Mouse (Mus musculus) Patski (cell line): Measurements from ENCODE around the gene Thsd7b. TPM values are rescaled to one million over a fixed set of nuclear protein-coding genes. Genes with fewer than 3 reads are reported as not detected.

ENCODE experiments used
- ATAC-seq: fragments of 100-300 bp; one replicate; pipeline ENCODE4 v1.8.0; 2021
- CTCF ChIA-PET: fragments of 350-600 bp; sonication (Branson Sonifier 250); formaldehyde crosslinking; loops from one replicate; lab custom pipeline; 2022; ENCODE audit warnings: inconsistent platforms; lab: Charles Lee
- POLR2A ChIA-PET: fragments of 350-600 bp; sonication (Branson Sonifier 250); formaldehyde crosslinking; loops from one replicate; lab custom pipeline; 2022; ENCODE audit warnings: antibody characterized with exemption, inconsistent platforms; lab: Charles Lee
- DNase-seq: peaks from one replicate; pipeline ENCODE4 v3.0.0-alpha.2; 2011; ENCODE audit warnings: low read depth, low spot score
- H3K27me3 ChIP-seq: fragments of 371-371 bp; one replicate; pipeline ENCODE4 v1.5.1; 2021
- CTCF ChIP-seq: fragments of 100-300 bp; IDR thresholded peaks from one replicate; pipeline ENCODE4 v1.5.1; 2021
- in situ Hi-C: fragments of 300-500 bp; cut with MboI; formaldehyde crosslinking; loops from 3 replicates; pipeline ENCODE4 v1.11.1; 2018; ENCODE audit warnings: low pct_unique_long_range_greater_than_20kb, mixed read lengths
- polyA plus RNA-seq: library from polyadenylated mRNA; unstranded; gene quantifications from one replicate; pipeline ENCODE4 v1.2.3, GENCODE M21; 2021

The Thsd7b gene
- polyA plus RNA-seq, 1 experiment from 2014 or later = 0.18 TPM

DNA sequence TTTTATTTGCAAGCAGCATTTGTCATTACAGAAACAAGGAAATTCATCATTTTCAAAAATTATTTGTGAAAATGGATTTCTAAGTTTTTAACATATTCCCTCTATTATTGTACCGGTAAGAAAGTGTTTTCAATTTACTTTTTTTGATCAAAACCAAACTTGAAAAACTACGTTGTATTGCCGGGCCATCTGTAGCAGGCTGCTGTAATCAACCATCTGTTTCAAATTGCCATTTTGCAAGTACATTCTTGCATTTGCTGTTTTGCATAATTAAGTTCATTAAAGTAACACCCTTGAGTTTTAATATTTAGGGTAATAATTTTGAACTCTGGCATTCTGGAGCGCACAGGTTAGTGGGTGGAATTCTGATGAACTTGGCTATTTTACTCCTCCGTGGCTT lies 246.6 kb downstream of the Thsd7b start:
- no peak for ATAC-seq
- in situ Hi-C loops = no loop called here
- no peak for TF ChIP-seq CTCF
- ChIA-PET POLR2A (no interaction called here), CTCF (interaction anchor here (2.7 kb wide), 1 partner anchor 8 kb away, joined by 7 read pairs; no protein-coding TSS in a partner anchor)
- DNase-seq = no peak
- H3K27me3 ChIP-seq = peaks cover 15% of the 10 kb centered on the region

DNA sequence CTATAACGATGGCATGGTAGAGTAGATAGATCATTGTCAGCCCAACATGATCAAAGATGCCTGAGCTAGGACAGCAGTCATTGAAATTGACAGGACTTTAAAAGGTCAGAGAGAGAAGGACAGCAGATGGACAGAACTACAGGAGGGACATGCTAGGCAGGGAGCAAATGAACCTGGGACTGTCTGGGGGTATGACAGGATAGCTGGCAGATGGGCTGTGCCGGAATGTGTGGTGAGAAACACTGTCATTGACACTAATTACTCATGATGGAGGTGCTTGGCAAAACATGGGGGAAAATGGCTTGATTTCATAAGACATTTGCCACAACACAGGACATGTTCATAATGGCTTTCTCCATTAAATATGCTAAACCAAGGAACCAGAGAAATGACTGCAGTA lies 253.9 kb downstream of the Thsd7b start:
- no peak for DNase-seq
- POLR2A ChIA-PET = no interaction called here
- in situ Hi-C loops = no loop called here
- no peak for ATAC-seq
- no peaks in the 10 kb centered on the region for H3K27me3 ChIP-seq
- CTCF ChIA-PET = interaction anchor here (1.2 to 1.9 kb wide), 3 partner anchors 9 to 358 kb away, joined by 3 to 7 read pairs (median 4); no protein-coding TSS in a partner anchor
- TF ChIP-seq CTCF = no peak

DNA sequence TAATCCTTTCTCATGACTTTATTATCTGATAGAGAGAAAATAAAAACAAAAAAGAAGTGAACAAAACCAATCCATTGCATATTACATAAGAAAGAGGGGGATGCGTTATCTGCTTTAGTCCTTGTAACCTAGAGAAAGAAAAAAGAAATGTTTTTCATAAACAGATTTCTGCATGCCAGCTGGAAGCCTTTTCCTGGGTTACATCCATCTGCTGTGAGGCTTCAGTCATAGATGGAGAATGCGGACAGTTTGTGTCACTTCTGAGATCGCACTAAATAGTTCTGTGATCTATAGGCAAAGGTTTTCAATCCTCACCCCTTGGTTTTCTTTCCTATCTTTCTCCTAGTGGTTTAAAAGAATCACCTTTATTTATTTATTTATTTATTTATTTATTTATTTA lies 259.1 kb downstream of the Thsd7b start:
- no peak for DNase-seq
- in situ Hi-C loops = no loop called here
- CTCF ChIA-PET = interaction anchor here (1.1 kb wide), 1 partner anchor 11 kb away, joined by 3 read pairs; no protein-coding TSS in a partner anchor
- no peak for ATAC-seq
- POLR2A ChIA-PET = no interaction called here
- H3K27me3 ChIP-seq = no peaks in the 10 kb centered on the region
- no peak for TF ChIP-seq CTCF

DNA sequence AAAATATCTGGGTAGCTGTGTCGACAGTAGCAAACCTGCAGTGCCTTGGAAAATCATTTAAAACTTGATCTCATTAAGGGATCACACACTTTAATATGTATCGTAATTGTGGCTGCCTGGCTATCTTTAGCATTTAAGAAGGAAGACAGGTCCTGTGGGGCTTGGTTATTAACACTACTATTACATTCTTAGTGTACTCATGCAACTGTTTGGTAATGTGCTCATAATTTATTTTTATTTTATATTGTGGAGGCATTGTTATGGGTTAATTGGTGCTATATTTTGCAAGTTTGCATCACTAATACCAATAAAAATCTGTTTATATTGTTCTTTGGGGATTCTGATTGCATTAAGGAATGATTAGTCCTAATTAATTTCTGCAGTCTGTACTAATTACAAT lies 265.4 kb downstream of the Thsd7b start:
- POLR2A ChIA-PET = no interaction called here
- in situ Hi-C loops = no loop called here

DNA sequence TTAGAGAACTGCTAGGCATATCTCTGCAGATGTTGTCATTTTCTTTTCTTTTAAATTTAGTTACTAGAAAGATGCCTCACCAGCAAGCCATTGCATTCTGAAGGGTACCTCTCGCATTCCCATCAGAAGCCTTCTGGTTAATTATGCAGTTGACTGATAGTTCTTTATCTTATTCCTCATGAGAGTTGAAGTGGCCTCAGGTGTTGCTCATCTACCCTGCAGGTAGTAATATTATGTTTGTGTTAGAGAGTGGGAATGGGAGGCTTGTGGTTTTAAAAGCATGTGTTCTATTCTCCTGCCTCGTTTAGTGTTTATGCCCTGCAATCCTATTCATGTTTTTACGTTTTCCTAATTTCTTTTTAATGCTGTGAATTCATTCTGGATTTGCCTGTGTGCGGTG lies 265.9 kb downstream of the Thsd7b start:
- in situ Hi-C loops = no loop called here
- no peaks in the 10 kb centered on the region for H3K27me3 ChIP-seq
- DNase-seq (no peak), ATAC-seq (no peak)
- no peak for TF ChIP-seq CTCF
- ChIA-PET POLR2A (no interaction called here), CTCF (no interaction called here)

More for the DNA sequence above, 265.4 kb downstream of the Thsd7b start:
- no peaks in the 10 kb centered on the region for H3K27me3 ChIP-seq
- ATAC-seq = no peak
- CTCF ChIA-PET = no interaction called here
- no peak for TF ChIP-seq CTCF
- no peak for DNase-seq

DNA sequence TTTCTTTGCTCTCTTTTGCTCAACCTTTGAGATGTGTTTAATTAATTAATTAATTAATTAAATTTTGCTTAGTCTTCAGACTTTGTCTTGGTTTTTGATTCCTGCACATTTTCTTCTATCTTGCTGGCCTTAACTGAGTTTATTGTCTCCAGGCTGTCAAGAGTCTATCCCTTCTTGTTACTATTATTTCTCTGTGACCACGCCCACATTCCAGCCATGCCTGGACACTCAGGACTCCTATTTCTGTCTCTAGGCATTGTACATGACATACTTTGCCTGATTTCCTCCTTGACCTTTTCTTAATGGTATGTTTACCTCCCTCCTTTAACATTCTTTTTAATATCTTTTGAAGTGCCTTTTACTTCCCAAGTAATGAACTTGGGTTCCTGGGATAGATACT lies 267.6 kb downstream of the Thsd7b start:
- POLR2A ChIA-PET = no interaction called here
- TF ChIP-seq CTCF = no peak
- ATAC-seq (no peak), DNase-seq (no peak)
- CTCF ChIA-PET = no interaction called here
- H3K27me3 ChIP-seq = no peaks in the 10 kb centered on the region
- in situ Hi-C loops = no loop called here

DNA sequence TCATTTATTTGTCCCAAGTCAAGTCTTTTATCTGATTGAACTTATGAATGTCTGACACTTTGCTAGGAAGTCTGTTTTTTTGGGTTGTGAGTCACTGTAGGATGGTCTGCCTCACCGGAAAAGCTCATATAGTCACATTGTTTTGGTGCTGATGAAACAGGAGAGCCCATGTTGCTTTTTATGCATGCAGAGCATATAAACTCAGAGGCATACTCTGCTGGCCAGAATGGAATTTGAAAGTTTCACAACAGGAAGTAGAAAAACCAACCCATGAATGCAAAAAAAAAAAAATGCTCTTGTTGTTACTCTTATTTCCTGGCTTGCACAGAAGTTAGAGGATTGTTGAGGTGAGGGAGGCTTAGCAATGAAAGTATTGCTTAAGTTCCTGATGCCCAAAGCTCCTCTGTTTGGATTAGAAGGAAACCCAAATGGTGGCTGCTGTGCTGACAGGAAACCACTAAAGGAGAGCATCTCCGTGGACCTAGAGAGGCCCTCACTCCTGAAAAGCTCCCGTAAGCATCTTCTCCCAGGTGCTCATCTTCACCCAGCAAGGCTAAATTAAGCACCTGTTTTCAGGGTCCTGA lies 269.6 kb downstream of the Thsd7b start:
- in situ Hi-C loops = no loop called here
- ATAC-seq = peak; percentile 69

DNA sequence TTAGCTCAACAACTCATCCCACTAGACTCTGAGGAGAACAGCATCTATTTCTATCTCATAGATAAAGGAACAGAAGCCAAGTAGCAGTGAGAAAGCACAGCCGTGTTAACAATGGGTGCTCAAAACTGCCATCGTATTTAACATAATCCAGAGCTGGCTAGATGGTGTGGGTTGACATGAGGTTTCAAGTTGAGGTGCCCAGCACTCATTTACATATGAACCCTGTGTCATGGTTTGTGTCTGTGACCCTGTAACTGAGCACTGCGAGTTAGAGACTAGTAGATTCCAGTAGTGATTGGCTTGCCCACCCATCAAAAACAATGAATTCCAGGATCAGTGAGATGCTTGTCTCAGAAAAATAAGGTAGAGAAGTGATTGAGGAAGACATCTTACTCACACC lies 270.1 kb downstream of the Thsd7b start:
- POLR2A ChIA-PET = no interaction called here

More for the DNA sequence above, 269.6 kb downstream of the Thsd7b start:
- POLR2A ChIA-PET = no interaction called here
- H3K27me3 ChIP-seq = no peaks in the 10 kb centered on the region
- peak; percentile 2 for DNase-seq
- CTCF ChIA-PET = interaction anchor here (1.0 kb wide), 1 partner anchor 11 kb away, joined by 3 read pairs; no protein-coding TSS in a partner anchor
- TF ChIP-seq CTCF = no peak

DNA sequence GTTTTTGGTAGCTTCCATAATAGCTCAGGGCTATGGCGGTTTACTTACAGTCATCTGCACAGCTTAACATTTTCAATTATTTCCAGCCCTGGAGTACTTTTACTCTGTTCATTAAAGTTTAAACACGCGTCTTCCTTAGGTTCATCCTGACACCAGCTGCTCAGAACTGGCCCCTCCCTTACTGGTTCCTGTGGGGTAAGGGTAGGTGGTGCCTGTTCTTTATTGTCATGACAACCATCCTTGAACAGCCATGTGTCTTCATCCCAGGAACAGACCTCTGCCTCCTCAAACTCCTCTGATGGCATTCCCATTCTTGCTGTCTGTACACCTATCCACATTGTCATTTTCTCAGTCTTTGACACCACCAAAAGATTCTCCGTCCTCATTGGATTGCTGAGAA lies 285.0 kb downstream of the Thsd7b start:
- in situ Hi-C loops = no loop called here
- DNase-seq = no peak
- no peak for ATAC-seq
- H3K27me3 ChIP-seq = no peaks in the 10 kb centered on the region
- CTCF ChIA-PET = no interaction called here
- POLR2A ChIA-PET = interaction anchor here (0.6 kb wide), 1 partner anchor 16 kb away, joined by 8 read pairs; no protein-coding TSS in a partner anchor
- TF ChIP-seq CTCF = no peak

More for the DNA sequence above, 270.1 kb downstream of the Thsd7b start:
- in situ Hi-C loops = no loop called here
- no peak for ATAC-seq
- CTCF ChIA-PET = interaction anchor here (1.0 kb wide), 1 partner anchor 11 kb away, joined by 3 read pairs; no protein-coding TSS in a partner anchor
- no peak for DNase-seq
- no peaks in the 10 kb centered on the region for H3K27me3 ChIP-seq
- no peak for TF ChIP-seq CTCF

DNA sequence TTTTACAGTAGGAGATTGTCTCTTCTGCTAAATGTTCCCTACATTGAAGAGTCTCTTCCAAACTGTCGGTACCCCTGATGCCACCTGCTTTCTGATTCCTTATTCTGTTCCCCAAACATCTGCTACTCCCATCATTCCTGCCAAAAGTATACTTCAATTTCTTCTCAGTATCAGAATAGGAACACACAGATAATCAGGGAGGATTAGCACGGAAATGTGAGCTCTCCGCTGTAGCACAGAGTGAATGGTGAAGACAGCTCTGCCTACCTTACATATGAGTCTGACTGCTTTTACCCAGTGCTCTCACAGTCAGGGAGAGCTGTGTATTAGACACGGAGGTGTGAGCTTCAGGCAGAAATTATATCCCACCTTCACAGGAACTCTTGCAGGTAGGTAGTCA lies 286.0 kb downstream of the Thsd7b start:
- DNase-seq = no peak
- in situ Hi-C loops = no loop called here
- POLR2A ChIA-PET = no interaction called here
- H3K27me3 ChIP-seq = no peaks in the 10 kb centered on the region
- no peak for ATAC-seq
- CTCF ChIA-PET = no interaction called here
- no peak for TF ChIP-seq CTCF

DNA sequence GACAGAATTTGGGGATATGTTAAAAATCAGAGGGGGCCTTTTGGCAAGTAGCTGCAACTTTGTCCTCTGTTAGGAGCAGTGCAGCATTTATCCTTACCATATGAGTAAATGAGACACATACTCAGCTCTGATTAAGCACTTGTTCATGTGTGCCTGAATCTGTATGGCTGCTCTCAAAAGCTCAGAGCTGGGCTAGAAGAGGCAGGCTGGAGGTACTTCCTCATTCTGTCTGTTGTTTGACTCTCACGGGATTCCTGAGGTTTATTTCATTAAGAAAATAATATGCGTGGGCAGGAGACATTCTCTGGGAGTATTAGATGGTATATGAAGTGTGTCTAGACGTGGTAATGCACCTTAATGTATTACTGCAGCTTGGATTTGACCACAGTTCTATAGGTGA lies 286.7 kb downstream of the Thsd7b start:
- in situ Hi-C loops = no loop called here
- TF ChIP-seq CTCF = no peak
- DNase-seq (no peak), ATAC-seq (no peak)
- ChIA-PET CTCF (no interaction called here), POLR2A (no interaction called here)
- no peaks in the 10 kb centered on the region for H3K27me3 ChIP-seq

DNA sequence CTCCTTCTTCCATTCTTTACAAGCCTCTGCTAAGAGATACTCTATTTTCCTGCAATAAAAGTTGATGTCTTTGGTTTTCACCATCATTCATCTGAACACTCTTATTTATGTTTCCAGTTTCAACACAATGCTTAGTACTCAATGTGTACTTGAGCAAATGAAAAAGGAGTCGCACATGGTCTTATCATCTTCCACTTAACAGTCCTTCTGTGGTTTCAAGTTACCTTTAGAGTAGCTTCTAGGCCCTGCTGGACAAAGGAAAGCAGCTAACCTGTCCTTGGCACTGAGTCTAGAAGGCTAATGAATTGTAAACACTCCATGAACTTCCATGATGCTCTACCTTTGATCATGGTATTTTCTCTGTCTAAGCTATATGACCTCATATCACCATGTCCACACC lies 289.6 kb downstream of the Thsd7b start:
- no peaks in the 10 kb centered on the region for H3K27me3 ChIP-seq
- ChIA-PET POLR2A (no interaction called here), CTCF (no interaction called here)
- ATAC-seq = no peak
- no peak for DNase-seq
- no peak for TF ChIP-seq CTCF
- in situ Hi-C loops = no loop called here
